Mouse (Mus musculus) cerebellum, postnatal 36 days (tissue): ENCODE measurements around the gene Pgm1.

Experiments used
- DNase-seq, 2 experiments: peaks; one replicate each; pipeline ENCODE4 v3.0.0; 2021 to 2022; ENCODE audit warnings: mixed read lengths in 2 of 2

Gene Pgm1

DNA sequence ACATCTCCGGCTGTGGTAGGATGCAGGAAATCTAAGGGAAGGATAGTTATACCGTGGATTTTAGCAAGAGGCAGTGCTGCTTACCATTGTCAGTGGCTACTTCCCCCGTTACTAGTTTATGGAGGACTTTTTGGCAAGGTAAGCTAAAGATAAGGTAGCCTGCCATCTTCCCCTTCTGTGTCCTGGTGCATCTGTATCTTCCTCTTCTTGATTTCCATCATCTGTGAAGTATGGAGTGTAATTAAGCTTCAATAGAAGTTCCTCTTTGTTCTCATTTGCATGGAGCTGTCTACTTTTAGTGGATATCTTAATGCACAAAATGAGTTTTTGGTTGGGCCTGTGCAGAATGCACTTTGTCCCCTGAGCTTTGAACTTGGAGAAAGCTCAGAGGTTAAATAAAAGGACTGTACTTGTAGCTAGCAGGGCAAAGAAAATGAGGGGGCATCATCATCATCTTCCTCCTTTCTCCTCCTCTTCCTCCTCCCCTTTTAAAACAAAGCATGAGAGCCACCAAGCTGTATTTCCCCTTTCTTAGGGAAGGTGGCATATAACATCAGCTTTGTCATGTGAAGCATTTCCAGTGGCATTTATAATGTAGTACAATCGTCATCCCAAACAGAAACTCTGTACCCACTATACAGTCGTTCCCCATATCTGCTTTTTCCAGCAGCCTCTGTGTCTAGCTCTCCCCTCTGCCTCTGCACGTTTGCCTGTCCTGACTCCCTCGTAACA is 29.0 kb downstream of the Pgm1 start:
- no peak for DNase-seq

DNA sequence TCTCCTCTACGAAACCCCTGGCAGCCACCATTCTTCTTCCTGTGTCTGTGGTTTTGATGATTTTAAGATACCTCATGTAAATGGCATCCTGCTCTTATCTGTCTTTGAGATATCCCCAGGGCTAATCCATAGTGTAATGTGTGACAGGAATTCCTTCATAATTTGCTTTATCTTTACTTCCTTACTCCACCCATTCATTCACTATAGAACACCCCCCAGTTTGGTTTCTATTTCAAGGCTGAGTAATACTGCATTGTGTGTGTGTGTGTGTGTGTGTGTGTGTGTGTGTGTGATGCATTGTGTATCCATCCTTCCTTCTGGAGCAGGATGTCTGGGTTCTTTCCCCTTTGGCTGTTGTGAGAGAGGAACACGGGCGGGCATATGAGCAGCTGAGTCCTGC is 30.1 kb downstream of the Pgm1 start:
- no peak for DNase-seq

GRCm38 (mm10) chr4:99966555-99966954 is 37.3 kb downstream of the Pgm1 start:
- DNase-seq = no peak

- no peak for DNase-seq
These were observed 40.1 kb downstream of the Pgm1 start for GRCm38 (mm10) chr4:99969328-99969727.

DNA sequence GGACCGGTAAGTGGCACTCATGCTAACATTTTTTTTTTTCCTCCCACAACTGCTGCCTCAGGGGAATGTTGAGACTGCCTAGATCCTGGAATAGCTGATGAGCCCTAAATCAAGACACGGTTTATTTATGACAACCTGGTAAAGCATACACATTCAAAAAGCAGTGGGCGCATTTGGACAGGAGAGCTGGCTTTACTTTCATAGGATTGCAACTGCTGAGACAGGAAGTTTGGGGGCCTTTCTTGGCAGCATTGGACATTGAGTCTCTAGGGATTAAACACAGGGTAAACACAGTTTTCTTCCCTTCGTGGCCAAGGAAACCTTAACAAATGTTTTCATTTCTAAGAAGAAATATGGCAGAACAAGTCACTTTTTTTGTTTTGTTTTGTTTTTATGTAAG is 40.9 kb downstream of the Pgm1 start:
- no peak for DNase-seq

DNA sequence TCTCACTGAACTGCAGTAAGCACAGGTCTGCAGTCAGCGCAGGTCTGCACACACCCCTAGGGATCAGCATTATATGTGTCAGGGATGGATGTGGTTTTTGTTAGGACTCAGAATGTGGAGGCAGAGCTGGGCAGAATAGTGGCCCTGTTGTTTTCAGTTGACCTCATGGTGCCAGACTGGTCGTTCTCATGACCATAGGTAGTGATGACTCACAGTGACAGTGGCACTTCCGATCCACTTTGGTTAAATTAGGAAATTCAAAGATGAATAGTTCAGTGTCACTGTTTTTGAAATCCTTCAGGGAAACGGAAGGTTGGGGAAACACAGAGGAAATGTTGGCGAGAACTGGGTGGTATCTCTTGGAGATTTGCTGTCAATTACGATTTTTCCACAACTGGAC is 43.7 kb downstream of the Pgm1 start:
- DNase-seq = no peak

DNA sequence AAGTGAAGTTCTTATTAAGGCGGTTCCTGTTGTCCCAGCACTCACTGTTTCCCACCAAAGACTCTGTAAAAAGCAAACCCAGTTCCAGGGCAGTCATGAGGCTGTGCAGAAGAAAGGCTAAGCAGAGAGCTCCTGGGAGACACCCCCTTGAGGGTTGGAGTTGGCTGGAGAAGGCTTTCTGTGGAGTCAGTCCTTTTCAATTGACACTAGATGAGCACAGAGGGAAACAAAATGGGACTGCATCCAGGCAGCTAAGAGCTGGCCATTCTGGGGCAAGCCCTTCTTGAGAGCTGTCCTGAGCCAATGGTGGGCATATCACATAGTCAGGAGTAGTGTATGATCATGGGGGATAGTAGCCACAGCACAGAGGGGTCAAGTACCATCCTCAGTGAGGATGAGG is 44.7 kb downstream of the Pgm1 start:
- no peak for DNase-seq

DNA sequence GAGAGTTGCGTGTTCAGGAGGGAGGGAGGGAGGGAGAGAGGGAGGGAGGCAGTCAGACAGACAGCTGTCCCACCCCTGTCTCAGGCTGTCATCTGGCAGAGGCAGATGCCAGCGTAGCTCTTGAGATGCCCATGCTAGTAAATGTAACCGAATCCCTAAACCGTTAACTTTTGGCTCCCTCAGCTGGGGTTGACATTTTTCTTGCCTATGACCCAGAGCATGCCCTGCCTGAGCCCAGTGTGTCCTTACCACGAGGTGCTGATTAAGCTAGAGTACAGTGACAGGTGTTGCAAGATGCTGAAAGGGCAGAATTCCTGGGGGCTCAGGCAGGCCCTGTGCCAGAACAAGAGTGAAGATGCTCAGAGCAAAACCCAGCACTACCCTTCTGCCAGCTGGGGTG is 45.2 kb downstream of the Pgm1 start:
- DNase-seq = no peak

DNA sequence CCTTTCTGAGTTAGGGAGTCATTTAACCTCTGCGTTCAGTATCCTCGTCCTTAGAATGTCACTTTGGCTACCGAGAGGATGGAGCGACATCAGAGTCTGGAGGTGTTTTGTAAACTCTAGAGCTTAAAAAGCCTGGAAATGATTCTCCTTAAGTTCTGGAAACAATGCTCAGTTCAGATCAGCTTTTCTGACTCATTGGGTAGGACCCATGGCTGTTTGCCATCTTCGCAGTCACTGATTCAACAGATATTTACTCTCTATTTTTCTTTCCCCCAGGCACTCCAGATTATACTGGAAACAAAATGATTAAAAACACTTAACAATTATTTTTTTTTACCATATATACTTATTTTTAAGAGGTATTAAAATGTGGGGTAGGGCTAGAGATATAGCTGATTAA is 50.1 kb downstream of the Pgm1 start:
- no peak for DNase-seq

DNA sequence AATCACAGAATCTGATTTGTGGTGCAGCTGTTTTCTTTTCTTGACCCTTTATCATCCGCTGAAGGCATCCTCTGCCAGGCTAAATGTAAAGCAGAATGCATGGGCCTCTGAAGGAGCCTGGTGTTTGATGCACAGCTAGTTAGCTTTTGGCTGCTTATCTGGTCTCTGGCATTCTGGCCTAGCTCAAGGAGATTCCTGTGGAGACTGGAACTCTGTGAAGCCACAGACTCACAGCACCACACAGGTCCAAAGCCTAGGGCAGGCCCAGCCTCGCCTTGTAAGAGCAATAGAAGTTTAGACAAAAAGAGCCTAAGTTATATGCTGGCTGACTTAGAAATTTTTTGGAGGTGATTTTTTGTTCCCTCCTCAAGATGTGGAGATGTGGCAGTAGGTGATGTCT is 52.0 kb downstream of the Pgm1 start:
- DNase-seq = no peak

- no peak for DNase-seq
These were observed 54.6 kb downstream of the Pgm1 start for GRCm38 (mm10) chr4:99983652-99984368.

- DNase-seq = no peak
These were observed 55.1 kb downstream of the Pgm1 start for GRCm38 (mm10) chr4:99984369-99984752.

- no peak for DNase-seq
These were observed 55.9 kb downstream of the Pgm1 start for GRCm38 (mm10) chr4:99985086-99985485.

DNA sequence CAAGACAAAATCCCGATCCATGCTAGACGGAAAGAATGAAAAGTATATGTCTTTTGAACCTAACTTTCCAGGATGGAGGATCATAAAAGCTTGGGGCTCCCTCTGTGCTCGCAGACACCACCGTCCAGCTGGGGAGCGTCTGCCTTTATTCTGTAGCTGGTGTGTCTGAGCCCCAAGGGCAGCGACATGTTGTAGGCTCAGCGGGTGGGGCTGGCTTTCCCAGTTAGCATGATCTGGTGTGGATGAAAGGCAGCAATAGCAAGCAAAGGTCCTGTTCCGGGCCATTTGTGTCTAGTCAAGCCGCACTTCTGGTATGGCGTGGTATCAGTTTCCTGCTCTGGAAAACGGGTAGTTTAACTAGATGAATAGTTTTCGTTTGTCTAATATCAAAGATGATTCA is 56.4 kb downstream of the Pgm1 start:
- DNase-seq = no peak

- no peak for DNase-seq
These were observed 57.4 kb downstream of the Pgm1 start for GRCm38 (mm10) chr4:99986609-99987008.

DNA sequence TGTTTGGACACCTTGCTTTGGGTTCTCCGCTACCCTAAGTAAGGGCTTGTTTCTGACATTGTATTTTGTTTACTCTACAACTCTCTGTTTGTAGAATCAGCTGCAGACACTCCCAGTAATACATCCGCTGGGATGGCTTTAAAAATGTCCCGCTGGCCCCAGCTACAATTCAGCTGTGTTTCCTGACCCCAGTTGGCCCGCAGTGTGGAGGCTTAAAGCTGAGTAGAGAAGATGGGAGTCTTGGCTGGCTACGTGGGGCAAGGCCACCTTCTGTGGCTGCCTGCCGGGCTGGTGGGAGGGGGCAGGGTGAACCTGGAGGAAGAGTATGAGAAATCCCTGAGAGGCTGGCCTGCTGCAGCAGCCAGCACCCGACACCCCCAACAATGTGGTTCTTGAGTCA is 59.6 kb downstream of the Pgm1 start:
- DNase-seq = no peak

GRCm38 (mm10) chr4:100000971-100001370 is 71.8 kb downstream of the Pgm1 start:
- no peak for DNase-seq

GRCm38 (mm10) chr4:100001806-100002205 is 72.6 kb downstream of the Pgm1 start:
- DNase-seq = no peak

DNA sequence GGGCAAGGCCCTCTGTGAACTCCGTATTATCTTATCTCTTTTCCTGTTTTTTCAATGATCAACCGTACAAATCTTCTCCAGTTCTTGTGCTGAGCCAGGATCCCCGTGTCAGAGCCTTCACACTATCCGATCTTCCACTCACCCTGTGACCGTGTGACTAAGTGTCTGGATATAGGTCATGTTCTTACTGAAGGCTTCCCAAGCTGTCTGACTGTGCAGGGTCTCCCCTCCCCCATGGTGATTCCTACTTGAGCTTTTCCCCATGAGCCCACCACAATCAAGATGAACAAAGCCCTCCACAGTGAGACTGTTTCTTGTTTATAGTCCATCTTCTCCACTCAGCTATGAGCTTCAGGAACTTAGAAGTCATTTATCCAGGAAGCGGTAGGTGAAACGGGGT is 78.5 kb downstream of the Pgm1 start:
- DNase-seq = no peak

DNA sequence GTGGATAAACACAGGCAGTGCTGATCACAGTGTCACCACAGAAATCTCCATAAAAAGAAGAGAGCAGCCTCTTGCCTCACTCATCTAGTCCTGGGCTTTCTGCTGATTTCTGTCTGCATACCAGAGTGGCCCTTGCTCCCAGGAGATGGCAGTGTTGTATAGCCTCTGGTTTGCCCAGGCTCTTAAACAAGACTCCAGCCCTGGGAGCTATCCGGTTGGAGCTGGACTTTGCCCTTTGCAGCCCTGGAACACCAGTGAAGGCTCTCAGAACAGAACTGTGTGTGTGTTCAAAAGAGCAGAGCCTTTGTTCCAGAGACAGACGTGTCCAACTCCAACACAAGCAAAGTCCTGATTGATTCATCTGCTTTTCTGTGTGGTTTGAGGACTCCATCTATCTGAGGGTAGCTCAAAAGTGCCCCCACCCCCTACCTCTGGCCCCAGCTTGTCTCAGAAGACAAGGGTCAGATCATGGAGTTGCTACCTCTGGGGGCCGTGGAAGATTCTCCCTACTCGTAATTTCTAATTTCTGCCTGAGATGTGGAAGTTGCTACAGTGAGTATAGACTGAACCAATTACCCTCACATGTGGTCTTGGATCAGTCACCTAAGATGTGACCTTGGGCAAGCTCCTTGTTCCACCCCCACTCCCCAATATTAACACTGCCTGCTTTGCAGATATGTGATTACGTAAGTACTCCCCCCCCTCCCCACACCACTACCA is 79.3 kb downstream of the Pgm1 start:
- peak; percentile 50 to 59 for DNase-seq

- DNase-seq = no peak
These were observed 80.0 kb downstream of the Pgm1 start for GRCm38 (mm10) chr4:100009211-100009678.

DNA sequence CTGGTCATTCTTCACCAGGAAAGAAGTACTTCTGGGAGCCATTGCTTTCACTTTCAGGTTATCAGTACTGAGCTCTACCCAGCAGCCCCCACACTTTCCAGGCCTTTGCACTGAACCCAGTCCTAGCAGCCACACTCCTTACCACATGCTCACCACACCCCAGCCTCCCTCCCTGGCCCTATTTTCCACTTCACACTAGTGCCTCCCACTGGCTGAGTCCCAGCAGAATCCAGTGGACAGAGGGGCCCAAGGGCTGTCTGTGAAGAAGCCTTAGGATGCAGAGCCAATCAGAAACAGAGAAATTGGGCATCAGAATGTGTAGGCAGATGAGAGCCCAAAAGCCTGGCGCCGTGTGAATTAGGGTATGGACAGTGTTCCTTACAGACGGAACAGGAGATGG is 81.7 kb downstream of the Pgm1 start:
- DNase-seq = no peak

DNA sequence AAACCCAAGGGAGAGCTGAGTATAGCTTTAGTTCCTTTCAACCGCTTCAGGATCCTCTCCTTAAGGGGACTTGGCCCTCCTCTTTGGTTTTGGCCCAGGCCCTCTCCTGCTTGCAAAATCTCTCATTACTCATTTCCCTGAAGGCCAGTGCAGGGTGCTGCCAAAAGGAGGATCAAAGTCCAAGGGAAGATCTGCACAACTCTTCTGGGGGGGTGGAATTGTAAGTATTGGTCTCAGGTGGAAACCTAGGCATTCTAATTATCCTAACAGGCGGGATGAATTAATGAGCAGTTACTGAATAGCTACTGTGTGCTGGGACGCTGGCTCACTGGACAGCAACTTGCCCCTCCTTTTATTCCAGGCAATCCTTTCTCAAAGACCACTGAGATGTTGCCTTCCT is 82.3 kb downstream of the Pgm1 start:
- no peak for DNase-seq
